Mouse (Mus musculus) ovary, postnatal 36 days (tissue): Measurements from ENCODE around the gene Usp4.

ENCODE experiments used
- DNase-seq: peaks from one replicate; pipeline ENCODE4 v3.0.0; 2022; ENCODE audit warnings: low spot score, mixed read lengths

Usp4 gene

GRCm38 (mm10) chr9:108342301-108342831 lies 5.3 kb upstream of the Usp4 start:
- no peak for DNase-seq

- no peak for DNase-seq
Measured at GRCm38 (mm10) chr9:108343331-108343730, 4.3 kb upstream of the Usp4 start.

- no peak for DNase-seq
Measured at GRCm38 (mm10) chr9:108343835-108344234, 3.8 kb upstream of the Usp4 start.

DNA sequence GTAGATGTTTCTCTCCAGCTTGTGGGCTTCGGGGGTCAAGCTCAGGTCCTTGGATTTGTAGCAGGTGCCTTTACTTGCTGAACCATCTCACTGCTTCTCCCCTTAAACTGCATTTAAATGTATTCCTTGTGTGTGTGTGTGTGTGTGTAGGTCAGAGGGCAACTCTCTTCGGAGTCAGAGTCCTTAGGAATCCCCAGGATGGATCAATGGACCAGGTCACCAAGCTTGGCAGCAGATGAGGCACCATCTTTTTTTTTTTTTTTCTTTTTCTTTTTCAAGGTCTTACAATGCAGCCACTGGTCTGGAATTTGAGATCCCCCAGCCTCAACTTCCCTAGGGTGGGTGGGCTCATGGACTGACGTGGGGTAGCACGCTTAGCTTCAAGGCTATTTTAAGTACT lies 3.2 kb upstream of the Usp4 start:
- no peak for DNase-seq

DNA sequence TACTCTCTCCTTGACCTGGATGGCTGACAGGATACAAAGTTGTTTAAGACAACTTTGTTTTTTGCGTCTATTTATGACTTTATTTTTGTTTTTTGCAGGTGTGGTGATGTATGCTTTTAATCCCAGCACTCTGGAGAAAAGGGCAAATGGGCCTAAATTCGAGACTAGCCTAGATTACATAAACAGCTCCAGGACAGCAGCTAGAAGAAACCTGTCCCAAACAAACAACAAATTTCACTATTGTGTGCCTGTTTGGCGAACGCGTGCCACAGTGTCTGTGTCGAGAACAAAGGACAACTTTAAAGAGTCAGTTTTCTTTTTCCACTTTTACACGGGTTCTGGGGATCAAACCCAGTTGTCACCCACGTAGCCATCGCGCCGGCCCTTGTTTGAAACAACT lies 629 bp upstream of the Usp4 start:
- no peak for DNase-seq

GRCm38 (mm10) chr9:108348290-108348680 lies 632 bp downstream of the Usp4 start:
- DNase-seq: no peak

DNA sequence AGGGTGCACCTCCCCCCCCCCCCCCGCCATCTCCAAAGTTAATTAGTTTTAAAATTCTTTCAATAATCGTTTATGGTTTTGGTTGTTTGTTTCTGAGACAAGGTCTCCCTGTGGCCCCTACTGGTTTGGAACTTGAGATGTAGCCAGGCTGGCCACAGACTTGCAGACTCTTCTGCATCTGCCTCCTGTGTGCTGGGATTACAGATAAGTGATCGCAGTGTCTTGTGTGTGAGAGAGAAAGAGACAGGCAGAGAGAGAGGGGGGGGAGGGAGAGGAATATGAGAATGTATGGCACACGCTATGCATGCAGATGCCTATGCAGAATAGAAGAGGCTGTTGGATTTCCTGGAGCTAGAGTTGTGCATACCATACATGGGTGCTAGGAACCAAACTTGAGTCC lies 2.1 kb downstream of the Usp4 start:
- DNase-seq: no peak

- no peak for DNase-seq
Measured at GRCm38 (mm10) chr9:108378234-108378633, 30.6 kb downstream of the Usp4 start.

- no peak for DNase-seq
Measured at GRCm38 (mm10) chr9:108378736-108379135, 31.1 kb downstream of the Usp4 start.

- no peak for DNase-seq
Measured at GRCm38 (mm10) chr9:108379294-108379693, 31.6 kb downstream of the Usp4 start.

- DNase-seq: no peak
Measured at GRCm38 (mm10) chr9:108381382-108381781, 33.7 kb downstream of the Usp4 start.

- DNase-seq: no peak
Measured at GRCm38 (mm10) chr9:108385006-108385405, 37.4 kb downstream of the Usp4 start.

DNA sequence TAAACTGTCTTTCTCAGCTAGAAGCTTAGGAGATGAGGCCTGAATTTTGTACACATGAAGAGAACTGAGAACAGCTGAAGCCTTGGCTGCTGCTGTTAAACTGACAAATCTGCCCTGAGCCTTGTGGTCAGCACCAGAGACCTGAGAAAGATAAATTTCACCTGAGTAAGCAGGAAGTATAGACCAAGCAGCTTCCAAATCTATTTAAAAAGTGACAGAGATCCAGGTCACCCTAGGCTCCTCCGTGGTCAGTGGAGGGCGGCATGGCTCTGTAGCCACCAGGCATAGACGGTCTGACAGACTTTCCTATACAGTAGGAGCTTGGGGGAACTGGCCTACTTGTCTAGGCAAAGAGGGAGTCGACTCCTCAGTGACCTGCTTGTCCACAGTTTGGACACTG lies 39.2 kb downstream of the Usp4 start:
- DNase-seq: no peak

DNA sequence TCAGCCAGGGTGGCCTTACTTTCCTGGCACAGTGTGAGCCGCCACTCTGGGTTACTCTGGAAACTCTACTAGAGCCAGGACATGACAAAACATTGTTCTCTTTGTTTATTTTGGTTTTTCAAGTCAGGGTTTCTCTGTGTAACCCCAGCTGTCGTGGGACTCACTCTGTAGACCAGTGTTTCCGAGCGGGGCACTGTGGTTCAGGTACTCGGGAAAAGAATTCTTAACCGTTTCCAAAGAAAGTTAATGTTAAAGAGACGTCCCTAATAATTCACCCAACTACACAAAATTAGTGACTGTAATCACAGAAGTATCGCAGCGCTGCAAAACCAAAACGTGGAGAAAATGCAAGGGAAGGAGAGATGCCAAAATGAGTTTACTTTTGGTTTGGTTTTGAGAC lies 40.9 kb downstream of the Usp4 start:
- DNase-seq: no peak

DNA sequence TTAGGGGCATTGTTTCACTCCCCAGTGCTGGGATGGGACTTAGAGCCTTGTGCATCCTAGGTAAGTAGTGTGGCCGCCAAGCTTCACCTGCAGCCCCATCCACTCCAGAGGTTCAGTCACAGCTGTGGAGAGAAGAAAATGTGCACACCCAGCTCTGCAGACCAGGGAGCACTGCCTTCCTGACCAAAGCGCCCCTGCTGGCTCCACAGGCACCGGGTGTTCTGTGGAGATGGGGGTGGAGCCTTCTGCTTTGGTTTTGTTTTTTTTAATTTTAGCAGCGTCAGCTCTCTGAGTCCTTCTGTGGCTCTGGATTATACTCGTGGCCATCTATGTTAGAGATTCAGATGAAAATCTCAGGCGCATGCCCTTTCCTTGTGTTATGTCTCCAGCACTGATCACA lies 41.6 kb downstream of the Usp4 start:
- DNase-seq: no peak

GRCm38 (mm10) chr9:108392676-108393075 lies 45.0 kb downstream of the Usp4 start, which contains the start of gene 1700102P08Rik:
Gene 1700102P08Rik, plus strand, starts transcription at chr9:108392805.
- DNase-seq: no peak

DNA sequence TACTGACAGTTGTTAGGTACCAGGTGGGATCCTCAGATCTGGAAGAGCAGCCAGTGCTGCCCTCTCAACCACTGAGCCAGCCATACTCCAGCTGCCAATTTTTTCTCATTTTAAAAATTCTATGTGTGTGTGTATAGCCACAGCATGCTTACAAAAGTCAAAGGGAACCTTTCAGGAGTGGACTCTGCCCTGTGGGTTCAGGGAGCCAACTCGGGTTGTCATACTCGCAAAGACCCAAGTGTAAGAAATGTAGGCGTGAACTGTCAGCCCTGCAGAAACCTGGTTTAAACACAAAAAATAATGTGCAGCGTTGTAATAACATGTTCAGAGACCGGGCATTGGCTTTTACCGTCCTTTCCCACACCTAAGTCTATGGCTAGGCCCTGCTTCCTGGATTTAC lies 46.5 kb downstream of the Usp4 start:
- DNase-seq: no peak

GRCm38 (mm10) chr9:108395427-108395826 lies 47.8 kb downstream of the Usp4 start:
- no peak for DNase-seq

- no peak for DNase-seq
Measured at GRCm38 (mm10) chr9:108398324-108398723, 50.7 kb downstream of the Usp4 start.

GRCm38 (mm10) chr9:108401186-108401960 lies 53.7 kb downstream of the Usp4 start:
- DNase-seq: peak; percentile 27

DNA sequence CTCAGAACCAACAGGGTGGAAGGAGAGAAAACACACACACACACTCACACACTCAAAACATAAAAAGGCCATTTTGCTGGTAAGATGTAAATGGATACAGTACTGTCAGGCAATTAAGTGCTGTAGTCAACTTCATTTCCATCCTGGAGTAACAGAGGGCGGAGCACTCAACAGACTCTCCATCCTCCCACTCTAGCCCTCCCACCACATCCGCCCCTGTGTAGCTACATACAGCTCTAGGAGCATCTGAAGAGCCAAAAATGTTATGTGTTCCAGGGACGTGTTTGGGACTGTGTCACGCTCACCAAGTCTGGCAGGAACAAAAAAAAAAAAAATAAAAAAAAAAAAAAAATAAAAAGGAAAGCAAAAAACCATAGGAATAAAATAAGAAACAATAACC lies 55.4 kb downstream of the Usp4 start:
- no peak for DNase-seq

GRCm38 (mm10) chr9:108404451-108404850 lies 56.8 kb downstream of the Usp4 start:
- DNase-seq: no peak

DNA sequence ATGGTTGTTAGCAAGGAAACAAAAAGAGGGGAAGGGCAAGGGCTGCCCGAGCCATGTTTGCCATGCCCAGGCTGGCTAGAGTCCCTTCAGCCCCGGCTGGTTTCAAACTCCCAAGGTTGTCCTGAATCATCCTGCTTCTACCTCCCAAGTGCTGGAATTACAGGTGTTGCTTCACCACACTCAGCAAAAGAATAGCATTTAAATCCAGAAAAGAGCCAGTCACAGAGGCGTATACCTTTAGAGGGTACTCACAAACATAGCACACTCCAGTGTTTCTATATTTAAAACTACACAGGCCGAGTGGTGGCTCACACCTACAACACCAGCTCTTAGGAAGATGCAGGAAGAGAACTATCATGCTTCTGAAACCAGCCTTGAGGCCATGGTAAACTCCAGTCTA lies 61.9 kb downstream of the Usp4 start:
- no peak for DNase-seq

DNA sequence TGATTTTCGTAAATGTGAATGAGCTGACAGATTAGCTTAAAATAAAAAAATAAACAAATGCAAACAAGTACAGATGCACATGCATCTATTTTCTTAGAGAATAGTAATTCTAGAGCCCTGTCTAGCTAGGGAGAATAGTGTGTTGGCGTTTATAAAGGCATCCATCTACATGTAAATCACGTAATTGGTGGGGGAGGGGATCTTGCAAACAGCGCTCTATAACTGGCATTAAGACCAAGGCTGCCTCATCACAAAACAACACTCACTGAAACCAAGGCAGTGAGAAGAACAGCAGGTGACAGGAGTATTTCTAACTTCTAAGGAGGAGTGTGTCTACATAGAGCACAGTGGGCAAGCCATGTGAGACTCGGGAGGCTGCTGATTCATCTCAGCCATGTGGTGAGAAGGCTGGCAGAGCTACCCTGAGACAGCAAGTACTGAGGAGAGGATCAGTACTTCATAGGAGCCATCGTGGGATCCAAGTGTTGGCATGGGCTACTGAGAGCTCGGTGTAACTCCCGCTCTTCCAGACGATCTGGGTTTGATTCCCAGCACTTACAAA lies 63.8 kb downstream of the Usp4 start:
- no peak for DNase-seq
